Mouse (Mus musculus): Measurements from ENCODE around the gene Hdac1.
"Not testable (repeated sequence)": the region's sequence is repeated elsewhere in the genome, so short reads cannot be mapped to it uniquely, and the experiment has no call there.

- not testable (repeated sequence) for TF ChIP-seq POLR2A (IDR thresholded peaks at IDR 0.05; ENCODE audit: control insufficient read depth, extremely low read depth, insufficient read depth, low read length, poor library complexity); CTCF (IDR thresholded peaks at IDR 0.05; ENCODE audit: borderline replicate concordance, control insufficient read depth, extremely low read depth, insufficient read depth, low read length, poor library complexity)
Measured at GRCm38 (mm10) chr4:129547631-129548030, 5.1 kb upstream of the Hdac1 start.
